Mouse (Mus musculus): ENCODE data around the gene Bud23.

Bud23 gene

DNA sequence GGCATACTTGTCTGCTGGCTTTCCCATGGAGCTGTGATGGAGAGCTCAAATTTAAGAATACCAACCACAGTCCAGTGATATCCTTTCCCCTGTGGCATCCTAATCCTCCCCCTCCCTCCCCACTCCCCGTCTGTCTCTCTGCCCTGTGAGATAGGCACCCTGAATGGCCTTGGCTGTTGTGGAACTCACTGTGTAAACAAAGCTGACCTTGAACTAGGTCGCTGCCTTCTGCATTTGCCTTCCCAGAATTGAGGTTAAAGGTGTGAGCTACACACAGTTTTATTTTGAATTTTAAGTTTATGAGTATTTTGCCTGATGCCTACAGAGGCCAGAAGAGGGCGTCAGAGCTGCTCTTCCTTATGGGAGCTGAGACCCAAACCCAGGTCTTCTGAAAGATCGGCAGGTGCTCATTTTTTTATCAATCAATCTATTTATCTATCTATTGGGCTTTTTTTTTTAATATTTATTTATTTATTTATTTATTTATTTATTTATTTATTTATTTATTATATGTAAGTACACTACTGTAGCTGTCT is 48.5 kb downstream of the Bud23 start:
- no peak for DNase-seq

DNA sequence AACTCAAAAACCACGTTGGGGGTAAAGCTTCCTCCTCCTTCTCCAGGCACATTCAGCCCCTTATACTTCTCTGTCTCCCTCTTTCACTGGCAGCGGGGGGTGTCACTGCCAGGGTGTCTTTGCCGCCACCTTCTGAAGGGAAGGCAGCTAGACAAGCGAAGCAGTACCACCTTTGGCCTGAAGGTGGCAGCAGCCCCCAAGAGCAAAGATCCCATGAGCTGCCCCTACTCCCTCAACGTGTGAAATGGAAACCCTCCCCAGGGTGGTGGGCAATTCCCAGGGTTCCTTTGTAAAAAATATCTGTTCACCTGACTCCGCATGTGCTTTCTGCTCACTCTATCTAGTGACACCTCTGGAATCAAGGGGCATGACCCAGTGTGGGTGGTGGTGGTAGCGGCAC is 49.3 kb downstream of the Bud23 start:
- DNase-seq, result peak; percentile 86 to 92

DNA sequence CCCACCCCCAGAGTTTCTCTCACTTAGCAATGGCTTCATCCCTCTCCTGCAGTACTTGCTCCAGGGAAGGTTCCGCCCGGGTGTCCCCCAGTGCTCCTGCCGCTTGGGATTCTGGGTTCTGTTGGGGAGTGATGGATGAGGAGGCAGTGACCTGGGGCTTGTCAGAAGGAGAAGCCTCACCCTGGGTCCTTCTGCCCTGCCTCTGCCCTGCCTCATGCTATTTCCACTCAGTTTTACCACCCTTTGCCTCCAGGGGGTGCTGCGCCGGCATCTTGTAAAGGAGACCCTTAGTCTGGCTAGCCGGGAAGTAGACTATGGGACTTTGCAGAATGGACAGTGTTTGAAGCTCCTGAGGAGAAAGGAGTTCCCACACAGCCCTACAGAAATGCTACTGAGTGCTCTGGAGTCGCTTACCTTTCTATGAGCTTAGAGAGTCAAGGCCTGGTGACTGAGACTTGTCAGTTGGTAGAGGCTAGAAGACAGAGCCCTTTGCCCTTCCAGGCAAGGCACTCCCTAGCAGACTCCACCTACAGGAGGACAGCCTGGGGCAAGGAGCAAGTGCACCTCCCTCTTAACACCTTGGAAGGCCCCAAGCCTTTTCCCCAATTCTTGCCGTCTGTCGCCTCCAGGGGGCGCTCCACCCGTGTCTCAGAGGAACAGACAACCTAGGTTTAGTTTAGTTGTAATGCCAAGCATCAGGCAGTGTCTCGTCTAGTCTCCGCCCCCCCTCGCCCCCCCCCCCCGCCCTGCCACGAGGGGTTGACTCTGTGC is 51.9 kb downstream of the Bud23 start:
- peak; percentile 82 to 87 for DNase-seq

DNA sequence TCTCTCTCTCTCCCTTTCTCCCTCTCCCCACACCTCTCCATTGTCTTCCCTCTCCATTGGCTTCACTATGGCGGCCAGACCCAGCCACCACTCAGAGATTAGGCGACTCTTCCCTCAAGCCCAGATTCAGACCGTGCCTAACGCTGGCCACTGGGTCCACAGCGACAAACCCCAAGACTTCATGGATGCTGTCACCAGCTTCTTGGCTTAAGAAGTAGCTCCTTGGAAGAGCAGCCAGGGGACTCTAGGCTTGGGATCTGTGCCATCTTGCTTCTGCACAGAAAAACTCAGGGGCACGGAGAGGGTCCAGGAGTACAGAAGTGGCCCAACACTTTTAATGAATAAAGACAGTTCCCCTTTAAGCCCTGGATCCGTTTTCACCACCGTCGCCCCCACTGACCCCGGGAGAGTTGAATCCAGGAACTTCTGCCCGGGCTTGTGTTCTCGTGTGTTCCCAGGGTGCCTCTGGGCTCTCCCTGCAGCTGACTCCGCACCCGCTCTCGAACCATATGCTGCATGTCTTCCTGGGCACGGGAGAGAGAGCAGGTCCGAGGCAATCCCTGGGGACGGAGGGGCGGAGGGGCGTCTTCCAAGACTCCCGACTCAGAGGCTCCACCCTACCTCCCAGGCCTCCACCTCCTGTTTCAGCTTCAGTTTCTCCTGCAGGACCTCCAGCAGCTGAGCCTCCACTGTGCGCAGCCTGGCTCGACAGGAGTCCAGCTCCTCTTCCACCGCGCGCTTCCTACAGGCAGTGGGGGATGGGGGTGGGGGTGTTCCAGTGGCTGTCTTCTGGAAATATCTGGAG is 52.7 kb downstream of the Bud23 start:
- DNase-seq, result no peak

DNA sequence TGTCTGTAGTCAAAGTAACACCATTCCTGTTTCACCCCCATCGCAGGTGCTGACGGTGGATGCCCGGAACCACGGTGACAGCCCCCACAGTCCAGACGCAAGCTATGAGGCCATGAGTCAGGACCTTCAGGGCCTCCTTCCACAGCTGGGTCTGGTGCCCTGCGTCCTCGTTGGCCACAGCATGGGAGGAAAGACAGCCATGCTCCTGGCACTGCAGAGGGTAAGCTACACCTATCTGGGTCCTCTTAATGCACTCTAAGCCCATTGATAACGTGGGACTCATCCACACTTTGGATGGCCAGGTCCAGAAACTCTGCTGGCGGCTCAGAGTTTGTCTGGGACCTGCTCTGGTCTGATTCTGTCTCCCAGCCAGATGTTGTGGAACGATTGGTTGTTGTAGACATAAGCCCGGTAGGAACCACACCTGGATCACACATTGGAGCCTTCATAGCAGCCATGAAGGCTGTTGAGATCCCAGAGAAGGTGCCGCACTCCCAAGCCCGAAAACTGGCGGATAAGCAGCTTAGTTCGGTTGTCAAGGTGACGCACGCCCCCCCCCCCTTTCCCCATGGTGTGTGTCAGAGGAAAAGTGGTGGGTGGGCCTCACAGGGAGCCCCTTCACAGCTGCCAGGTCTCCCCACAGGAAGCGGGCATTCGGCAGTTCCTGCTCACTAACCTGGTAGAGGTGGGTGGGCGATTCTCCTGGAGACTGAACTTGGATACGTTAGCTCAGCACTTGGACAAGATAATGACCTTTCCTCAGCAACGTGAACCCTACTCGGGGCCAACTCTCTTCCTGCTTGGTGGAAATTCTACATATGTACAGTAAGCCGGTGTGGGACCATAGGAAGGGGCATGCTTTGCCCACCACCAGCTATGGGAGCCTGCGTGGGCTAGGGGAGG is 53.7 kb downstream of the Bud23 start:
- no peak for DNase-seq

DNA sequence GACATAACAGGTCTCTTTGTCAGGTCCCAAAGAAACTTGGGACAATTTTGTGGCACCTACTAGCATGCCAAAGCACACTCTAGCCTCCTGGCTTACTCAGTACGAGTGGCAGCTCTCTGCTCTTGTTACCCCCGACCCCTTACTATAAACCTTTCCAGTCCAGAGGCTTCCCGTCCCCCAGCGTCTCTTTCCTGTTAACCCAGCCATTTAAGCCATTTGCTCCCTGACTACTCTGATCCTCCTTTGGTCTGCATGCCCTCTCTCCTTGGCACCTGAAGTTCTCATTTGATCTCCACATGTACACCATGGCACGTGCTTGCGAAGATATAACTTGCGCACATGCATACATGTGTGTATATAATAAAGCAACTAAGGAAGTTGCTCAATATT is 54.4 kb downstream of the Bud23 start:
- no peak for DNase-seq

DNA sequence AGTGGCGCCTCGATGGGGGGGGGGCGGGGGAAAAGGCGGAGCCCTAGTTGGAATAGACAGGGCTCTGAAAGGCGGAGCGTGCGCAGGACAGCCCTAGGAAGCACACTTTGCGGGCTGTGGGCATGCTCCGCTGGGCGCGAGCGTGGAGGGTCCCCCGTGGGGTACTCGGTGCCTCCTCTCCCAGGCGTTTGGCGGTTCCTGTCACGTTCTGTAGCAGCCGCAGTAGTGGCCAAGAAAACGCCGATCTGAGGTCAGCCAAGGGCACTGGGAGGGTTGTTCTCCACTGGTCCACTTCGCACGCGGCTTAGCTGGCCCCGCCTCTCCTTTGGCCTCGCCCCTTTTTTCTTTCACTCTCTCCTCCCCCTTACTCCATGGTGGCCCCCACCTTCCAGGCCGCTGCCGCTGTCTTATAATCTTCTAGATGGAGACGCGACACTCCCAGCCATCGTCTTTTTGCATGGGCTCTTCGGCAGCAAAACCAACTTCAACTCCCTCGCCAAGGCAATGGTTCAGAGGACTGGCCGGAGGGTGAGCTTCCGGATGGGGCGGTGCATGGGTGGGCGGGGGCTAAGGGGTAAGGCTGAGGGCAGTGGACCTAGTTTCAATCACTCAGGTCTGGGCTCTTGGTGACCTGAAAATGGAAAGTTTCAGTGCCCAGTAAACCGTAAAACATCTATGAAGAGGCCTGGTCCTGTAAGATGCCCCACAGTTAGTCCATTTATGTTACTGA is 55.0 kb downstream of the Bud23 start:
- peak; percentile 87 to 89 for DNase-seq

DNA sequence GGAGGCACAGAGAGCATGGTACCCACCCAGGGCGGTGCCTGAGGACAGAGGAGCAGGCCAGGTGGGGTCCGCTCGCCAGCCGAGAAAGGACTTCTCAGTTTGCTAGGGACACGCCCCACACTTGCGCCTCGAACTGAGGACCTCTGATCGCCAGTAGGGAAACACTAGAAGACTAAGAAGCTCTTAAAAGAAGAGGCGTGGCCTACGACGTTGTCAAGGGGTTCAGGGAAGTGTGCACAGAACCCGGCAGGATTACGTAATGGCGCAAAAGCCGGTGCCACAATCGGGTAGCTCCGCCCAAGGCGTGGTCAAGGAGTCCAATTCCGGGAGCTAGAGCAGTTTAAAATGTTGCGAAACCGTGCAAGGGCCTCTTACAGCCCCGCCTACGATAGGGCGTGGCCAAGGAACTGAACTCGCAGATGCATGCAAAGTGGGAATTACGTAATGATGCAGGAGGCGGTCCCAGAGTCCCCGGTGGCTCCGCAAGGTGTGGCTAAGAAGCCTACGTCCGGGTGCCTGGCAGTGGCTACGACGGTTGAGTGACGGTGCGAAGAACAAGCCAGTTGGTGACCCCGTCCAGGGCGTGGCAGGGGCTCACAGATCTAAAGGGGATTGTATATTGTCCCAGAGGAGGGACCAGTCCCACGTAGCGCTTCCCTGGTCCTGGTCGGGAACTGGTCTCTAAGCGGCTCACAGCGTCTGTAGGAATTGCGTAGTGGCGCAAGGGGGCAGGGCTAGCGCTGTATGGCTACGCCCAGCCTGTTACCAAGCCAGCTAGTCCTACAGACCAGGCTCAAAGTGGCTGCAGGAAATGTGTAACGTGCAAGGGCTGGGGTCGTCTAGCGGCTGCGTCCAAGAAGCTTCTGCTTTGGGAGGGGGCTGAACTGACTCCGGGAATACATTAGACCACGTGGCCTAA is 55.8 kb downstream of the Bud23 start, which contains the start of gene Abhd11:
Abhd11 (plus strand) TSS at position 482 of the 919 bp plus-strand sequence.
- peak; percentile 97 to 100 for DNase-seq

DNA sequence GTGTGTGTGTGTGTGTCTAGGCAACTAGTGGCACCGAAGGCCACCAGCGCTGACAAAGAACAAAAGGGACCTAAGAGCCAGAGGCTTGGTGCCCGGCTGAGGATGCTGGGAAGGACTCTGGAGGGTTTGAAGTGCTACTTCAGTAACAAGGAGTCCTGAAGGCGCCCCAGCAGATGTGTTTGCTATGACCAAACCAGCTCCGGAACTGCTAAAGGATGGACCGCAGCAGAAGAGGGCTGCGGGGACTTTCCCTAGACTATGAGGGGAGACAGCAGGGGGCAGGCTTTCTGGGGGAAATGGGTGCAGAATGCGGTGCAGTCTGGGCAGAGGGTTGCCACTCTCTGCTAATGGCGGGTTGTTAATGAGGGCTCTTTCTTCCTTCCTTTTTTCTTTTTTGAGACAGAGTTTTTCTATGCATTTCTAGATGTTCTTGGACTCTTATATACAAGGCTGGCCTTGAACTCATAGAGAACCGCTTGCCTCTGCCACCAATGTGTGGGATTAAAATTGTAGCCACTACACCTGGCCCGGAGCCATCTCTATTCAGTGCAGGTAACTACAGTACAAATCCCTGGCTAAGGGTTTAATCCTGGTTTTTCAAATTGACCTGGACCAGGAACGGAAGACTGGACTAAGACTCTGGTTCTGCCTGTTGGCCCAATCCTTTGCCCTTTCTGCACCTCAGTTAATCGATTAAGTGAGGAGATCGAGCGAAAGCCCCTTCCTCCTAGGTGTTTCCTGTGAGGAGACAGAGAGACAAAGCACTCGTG is 56.8 kb downstream of the Bud23 start:
- peak; percentile 43 to 62 for DNase-seq
